Comparison of ENCODE assay signal across 10 mouse cellular contexts in the genomic region with DNA sequence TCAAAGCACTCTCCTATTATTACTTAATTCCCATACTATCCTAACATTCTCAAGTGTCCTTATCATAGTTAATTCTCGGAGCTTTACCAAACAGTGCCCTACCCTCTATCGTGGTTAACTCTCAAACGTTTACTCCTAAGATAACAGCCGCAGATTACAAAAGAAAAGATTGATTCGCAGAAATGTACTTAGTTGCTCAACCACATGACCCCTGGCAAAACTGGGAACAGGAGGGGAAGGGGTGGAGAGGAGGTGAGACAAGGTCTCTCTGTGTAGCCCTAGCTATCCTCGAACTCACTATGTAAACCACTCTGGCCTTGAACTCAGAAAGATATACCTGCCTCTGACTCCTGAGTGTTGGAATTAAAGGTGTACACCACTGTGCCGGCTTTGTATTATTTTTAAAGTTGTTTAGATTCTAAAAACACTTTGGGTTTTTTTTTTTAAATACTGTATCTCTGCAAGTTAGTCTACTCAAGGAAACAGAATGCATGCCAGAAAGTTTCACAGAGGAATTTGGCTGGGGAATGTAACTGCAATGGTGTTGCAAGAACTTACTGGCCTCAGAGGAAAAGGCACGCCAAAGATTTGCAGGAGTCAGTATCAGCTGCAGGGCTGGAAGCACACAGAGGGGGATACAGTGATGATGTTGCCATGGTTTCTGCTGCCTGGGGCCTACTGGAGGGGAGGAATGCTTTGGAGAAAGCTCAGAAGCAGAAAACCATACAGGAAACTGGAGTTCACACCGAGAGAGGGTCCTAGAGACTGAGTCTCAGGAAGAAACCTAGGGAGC.
DNase-seq lines count a peak whose midpoint lies in the region; ATAC-seq and TF ChIP-seq lines count a peak whose summit lies in the region.
"Had no signal": no experiment of that assay in that cellular context is flagged by ENCODE, and none has a peak within 500 bp of the region (broad histone marks: within the 10 kb centered on the region; RNA-seq: fewer than 3 reads in every experiment).

No protein-coding gene starts in this region.

- H3K9me3 ChIP-seq in forebrain, embryonic 14.5 days (replicated peaks; ENCODE audit: control insufficient read depth, low read length), result no peaks in the 10 kb centered on the region
- H3K9me3 ChIP-seq in limb, embryonic 14.5 days (ENCODE audit: control insufficient read depth, low read length), result no peaks in the 10 kb centered on the region
- no peaks in the 10 kb centered on the region for H3K9me3 ChIP-seq in stomach, embryonic 15.5 days
- H3K9me3 ChIP-seq: liver, embryonic 13.5 days had no signal

- peak; percentile 11 to 25 for DNase-seq in lung, adult 18-20 months
- no peak for DNase-seq in lung, adult 2 months
- DNase-seq in forebrain, embryonic 14.5 days (ENCODE audit: low spot score), result peak; percentile 56
- peak; percentile 58 for DNase-seq in limb, embryonic 14.5 days (ENCODE audit: low spot score)
- DNase-seq in frontal cortex, postnatal 14 days (ENCODE audit: low spot score in 2 of 2), result no peak
- no peak for DNase-seq in thymus, adult 18-20 months
- no peak for DNase-seq in thymus, postnatal 4 days
- DNase-seq: liver, embryonic 13.5 days had no signal

- TF ChIP-seq CTCF in lung, adult 2 months (IDR thresholded peaks at IDR 0.05; ENCODE audit: insufficient read depth, low read length), result no peak

- no peaks in the 10 kb centered on the region for H3K27me3 ChIP-seq in forebrain, embryonic 14.5 days (replicated peaks; ENCODE audit: control insufficient read depth, insufficient read depth, low read length)
- no peaks in the 10 kb centered on the region for H3K27me3 ChIP-seq in limb, embryonic 14.5 days (ENCODE audit: control insufficient read depth, insufficient read depth, low read length)
- H3K27me3 ChIP-seq in stomach, embryonic 15.5 days (replicated peaks), result no peaks in the 10 kb centered on the region
- H3K27me3 ChIP-seq: liver, embryonic 13.5 days had no signal

- no peak overlapping the region for H3K9ac ChIP-seq in forebrain, embryonic 14.5 days (ENCODE audit: low read length)
- H3K9ac ChIP-seq in limb, embryonic 14.5 days (ENCODE audit: low read depth, low read length, severe bottlenecking), result no peak overlapping the region
- H3K9ac ChIP-seq in stomach, embryonic 15.5 days, result no peak overlapping the region
- H3K9ac ChIP-seq: liver, embryonic 13.5 days had no signal

- H3K4me1 ChIP-seq in lung, adult 2 months (ENCODE audit: control insufficient read depth, insufficient read depth, low read length), result no peaks in the 10 kb centered on the region
- no peaks in the 10 kb centered on the region for H3K4me1 ChIP-seq in forebrain, embryonic 14.5 days (ENCODE audit: control insufficient read depth, insufficient read depth, low read length)
- peaks cover 4% of the 10 kb centered on the region; the same call in 1 of the 2 replicates for H3K4me1 ChIP-seq in limb, embryonic 14.5 days (ENCODE audit: control insufficient read depth, insufficient read depth, low read length)
- no peaks in the 10 kb centered on the region for H3K4me1 ChIP-seq in stomach, embryonic 15.5 days
- H3K4me1 ChIP-seq: liver, embryonic 13.5 days had no signal

- no peak overlapping the region for H3K4me2 ChIP-seq in forebrain, embryonic 14.5 days (ENCODE audit: low read length)
- no peak overlapping the region for H3K4me2 ChIP-seq in limb, embryonic 14.5 days (replicated peaks; ENCODE audit: low read depth, low read length, severe bottlenecking)
- no peak overlapping the region for H3K4me2 ChIP-seq in stomach, embryonic 15.5 days
- H3K4me2 ChIP-seq: liver, embryonic 13.5 days had no signal

- 33% methylated on average over 9 of the region's 9 CpGs for WGBS in lung, adult 2 months
- WGBS in forebrain, embryonic 14.5 days, result 73% methylated on average over 9 of the region's 9 CpGs
- WGBS in limb, embryonic 14.5 days, result 65% methylated on average over 9 of the region's 9 CpGs
- WGBS in stomach, embryonic 15.5 days, result 36% methylated on average over 9 of the region's 9 CpGs

- no peak overlapping the region for H3K27ac ChIP-seq in forebrain, embryonic 14.5 days (ENCODE audit: low read depth, low read length)
- peak overlapping the region; percentile 46; the same call in 1 of the 2 replicates for H3K27ac ChIP-seq in limb, embryonic 14.5 days (replicated peaks; ENCODE audit: low read depth, low read length)
- H3K27ac ChIP-seq in stomach, embryonic 15.5 days, result no peak overlapping the region
- H3K27ac ChIP-seq: liver, embryonic 13.5 days had no signal

- no peak overlapping the region for H3K4me3 ChIP-seq in lung, adult 2 months (replicated peaks; ENCODE audit: extremely low read depth, low read depth, low read length)
- no peak overlapping the region for H3K4me3 ChIP-seq in forebrain, embryonic 14.5 days (ENCODE audit: low read depth, low read length)
- H3K4me3 ChIP-seq in limb, embryonic 14.5 days (replicated peaks; ENCODE audit: low read length), result no peak overlapping the region
- no peak overlapping the region for H3K4me3 ChIP-seq in stomach, embryonic 15.5 days (replicated peaks)
- H3K4me3 ChIP-seq: erythroblast, embryonic 14.5 days; liver, embryonic 13.5 days had no signal

- ATAC-seq in forebrain, embryonic 14.5 days, result peak; percentile 48; the same call in 1 of the 2 replicates
- peak; percentile 90 for ATAC-seq in limb, embryonic 14.5 days (ENCODE audit: low FRiP score, low read depth)
- ATAC-seq in stomach, embryonic 15.5 days (ENCODE audit: insufficient read depth, low FRiP score, low read depth), result peak; percentile 31

- TF ChIP-seq POLR2A in lung, adult 2 months (IDR thresholded peaks at IDR 0.05; ENCODE audit: borderline replicate concordance, extremely low read depth, low read depth, low read length), result no peak
- no peak for TF ChIP-seq POLR2A in limb, embryonic 14.5 days (IDR thresholded peaks at IDR 0.05; ENCODE audit: borderline replicate concordance, extremely low read depth, insufficient read depth, insufficient read length)

- no peaks in the 10 kb centered on the region for H3K36me3 ChIP-seq in forebrain, embryonic 14.5 days (ENCODE audit: control insufficient read depth, insufficient read depth, low read length)
- no peaks in the 10 kb centered on the region for H3K36me3 ChIP-seq in limb, embryonic 14.5 days (ENCODE audit: control insufficient read depth, insufficient read depth, low read length)
- no peaks in the 10 kb centered on the region for H3K36me3 ChIP-seq in stomach, embryonic 15.5 days
- H3K36me3 ChIP-seq: liver, embryonic 13.5 days had no signal

Comparison
In these comparisons a context has a peak if more than half of its experiments do, and no peak if none do; other contexts are left out.
1. DNase-seq: peak in lung, adult 18-20 months (2 of 2), forebrain, embryonic 14.5 days (single experiment) and limb, embryonic 14.5 days (single experiment); none in lung, adult 2 months (single experiment), frontal cortex, postnatal 14 days (0 of 2), thymus, adult 18-20 months (0 of 2) and thymus, postnatal 4 days (single experiment).
2. ATAC-seq: peak in every context shown above with its lines; median percentile 90 in limb, embryonic 14.5 days; 48 in forebrain, embryonic 14.5 days; 31 in stomach, embryonic 15.5 days.